Mouse (Mus musculus) monocyte, adult 5-6 weeks (primary cell): ENCODE results near the gene Bcar3. TPM values are rescaled to one million over a fixed set of nuclear protein-coding genes. Genes with fewer than 3 reads are reported as not detected.
A peak's percentile ranks its signal among the peaks of the same experiment; 100 is the strongest.

Experiments used
- ATAC-seq: fragments of 153-309, 156-312 bp; replicated peaks from 2 replicates; pipeline ENCODE4 v1.8.0; 2017; ENCODE audit warnings: mild to moderate bottlenecking; ENCODE audit not compliant: low TSS enrichment, insufficient number of reproducible peaks, severe bottlenecking, poor library complexity, low FRiP score
- total RNA-seq: library from RNA; stranded (forward); fragments of 200-1000, 200-491, 200-594 nt; gene quantifications from 3 replicates; pipeline ENCODE4 v1.2.3, GENCODE M21; 2017

Bcar3 gene
- total RNA-seq, 1 experiment from 2014 or later: 13.0 TPM

DNA sequence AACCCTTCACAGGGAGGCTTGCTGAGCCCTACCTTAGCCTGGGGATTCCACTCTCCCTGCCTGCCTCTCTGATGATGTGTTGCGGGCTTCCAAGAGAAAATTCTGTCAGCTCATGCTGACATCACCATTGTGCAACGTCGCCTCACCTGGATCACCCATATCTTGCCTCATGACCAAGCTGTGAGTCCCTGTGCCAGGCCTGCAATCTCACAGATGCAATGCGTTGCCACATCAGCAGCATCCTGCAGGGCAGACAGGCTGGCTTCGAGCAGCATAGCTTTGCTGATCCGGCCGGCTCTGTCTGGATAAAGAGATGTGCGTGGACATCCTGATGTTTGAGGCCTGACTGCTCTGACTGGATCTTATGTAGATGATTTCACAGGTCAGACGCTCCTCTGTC lies 169.2 kb downstream of the Bcar3 start:
- no peak for ATAC-seq

DNA sequence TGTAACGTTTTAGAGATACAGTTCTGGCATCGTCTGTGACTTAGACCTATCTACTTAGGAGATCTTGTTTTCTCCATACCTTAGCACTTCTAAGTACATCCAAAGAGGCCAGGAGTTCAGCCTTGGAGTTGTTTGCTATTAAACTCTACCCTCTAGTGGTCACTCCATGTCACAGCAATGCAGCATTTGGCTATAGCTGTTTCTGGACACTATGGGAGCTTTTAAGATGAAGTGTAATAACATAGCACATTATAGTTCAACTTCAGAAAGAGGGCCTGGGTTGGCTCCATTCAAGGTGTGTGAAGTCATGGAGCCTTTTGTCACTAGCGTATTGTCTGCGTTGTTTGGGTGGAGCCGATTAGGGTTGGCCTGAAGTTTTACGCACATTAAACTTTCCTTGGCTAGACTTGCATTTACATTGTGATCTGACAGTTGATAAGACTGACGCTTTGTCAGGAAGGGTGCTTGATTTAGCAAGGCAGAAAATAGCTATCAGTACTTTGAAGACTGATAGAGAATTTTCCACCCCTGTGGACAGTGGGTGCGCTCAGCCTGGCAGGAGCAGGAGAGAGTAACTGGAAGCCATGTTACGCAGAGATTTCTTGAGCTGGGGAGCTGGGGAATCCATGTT lies 172.3 kb downstream of the Bcar3 start:
- 0 out of 2 replicates have a peak, but pooled peaks have one; percentile 54 for ATAC-seq

- ATAC-seq: no peak
Measured at GRCm38 (mm10) chr3:122467977-122468376, 174.0 kb downstream of the Bcar3 start.

- ATAC-seq: no peak
Measured at GRCm38 (mm10) chr3:122470326-122471016, 176.5 kb downstream of the Bcar3 start.

DNA sequence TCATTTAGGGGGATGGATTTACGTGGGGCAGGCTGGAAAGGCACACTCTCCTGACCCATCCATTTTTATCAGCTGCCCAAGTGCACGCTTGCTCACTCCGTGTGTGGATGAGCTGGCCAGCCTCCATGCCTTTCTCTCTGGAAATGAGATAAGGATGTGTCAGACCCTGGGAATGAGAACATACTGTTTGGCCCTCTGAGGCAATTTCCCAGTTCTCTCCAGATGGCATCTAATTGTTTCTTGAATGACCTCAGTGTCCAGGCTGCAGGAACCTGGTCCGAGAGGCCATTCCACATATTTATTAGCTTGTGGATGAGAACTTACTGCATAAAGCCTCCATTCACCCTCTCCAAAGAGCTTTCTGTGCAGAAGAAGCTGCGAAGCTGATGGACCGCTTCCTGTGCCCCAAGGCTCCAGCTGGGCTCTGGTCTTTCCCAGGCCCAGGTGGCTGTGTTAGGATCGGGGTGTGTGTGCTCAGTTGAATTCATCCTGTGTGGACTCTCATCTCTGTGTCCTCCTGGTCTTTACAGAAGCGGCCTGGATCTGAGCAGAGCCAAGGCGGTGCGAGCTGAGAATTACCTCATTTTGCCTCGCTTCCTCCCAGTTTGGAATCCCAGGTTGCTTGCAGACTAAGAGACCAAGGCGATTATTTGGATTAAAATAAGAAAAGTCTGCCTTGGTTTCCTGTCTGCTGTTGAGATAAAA lies 177.2 kb downstream of the Bcar3 start:
- ATAC-seq: no peak

GRCm38 (mm10) chr3:122472412-122472811 lies 178.5 kb downstream of the Bcar3 start:
- no peak for ATAC-seq

DNA sequence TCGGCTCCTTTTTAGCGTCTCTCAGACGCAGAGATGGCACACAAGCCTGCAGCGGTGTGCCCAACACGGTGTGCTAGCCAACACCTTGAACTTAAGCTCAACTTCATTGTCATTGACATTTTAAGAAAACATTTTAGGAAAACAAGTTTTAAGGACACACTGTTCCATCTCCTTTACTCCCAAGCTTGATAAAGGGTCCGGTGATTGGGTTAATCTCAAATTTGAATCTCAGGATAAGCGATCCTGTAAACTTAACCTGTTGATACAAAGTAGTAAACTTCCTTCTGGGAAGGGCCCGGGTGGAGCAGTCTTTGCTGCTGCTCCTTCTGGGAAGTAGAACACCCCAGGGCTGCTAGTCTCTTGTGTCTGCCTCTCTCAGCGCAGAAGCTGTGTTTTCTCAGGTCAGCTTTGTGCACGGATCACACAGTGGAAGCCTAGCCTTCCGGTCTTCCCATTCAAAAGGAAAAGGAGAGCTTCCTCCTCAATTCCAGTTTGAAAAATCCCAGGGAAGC lies 179.6 kb downstream of the Bcar3 start:
- no peak for ATAC-seq

DNA sequence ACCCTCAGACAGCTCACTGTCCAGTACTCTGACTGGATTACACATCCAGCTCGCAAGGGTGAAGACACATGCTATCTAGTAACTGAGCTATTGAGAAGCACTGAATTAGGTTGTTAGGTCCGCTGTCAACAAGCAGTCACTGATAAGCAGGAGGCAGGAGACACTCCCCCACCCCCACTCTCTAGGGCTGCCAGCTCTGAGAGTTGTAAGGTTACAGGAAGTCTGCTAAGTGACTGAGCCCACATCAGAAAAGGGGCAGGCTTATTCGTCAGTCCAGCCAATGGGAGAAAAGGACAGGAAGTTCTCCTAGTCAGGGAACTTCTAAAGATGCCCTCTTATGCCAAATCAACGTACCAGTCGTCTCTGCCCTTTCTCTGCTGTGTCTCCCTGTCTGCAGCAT lies 180.1 kb downstream of the Bcar3 start:
- ATAC-seq: no peak

- no peak for ATAC-seq
Measured at GRCm38 (mm10) chr3:122474796-122475195, 180.9 kb downstream of the Bcar3 start.

- ATAC-seq: no peak
Measured at GRCm38 (mm10) chr3:122475735-122476134, 181.8 kb downstream of the Bcar3 start.

- no peak for ATAC-seq
Measured at GRCm38 (mm10) chr3:122476656-122477055, 182.7 kb downstream of the Bcar3 start.

GRCm38 (mm10) chr3:122477541-122477940 lies 183.6 kb downstream of the Bcar3 start:
- ATAC-seq: no peak

GRCm38 (mm10) chr3:122478735-122479134 lies 184.8 kb downstream of the Bcar3 start:
- no peak for ATAC-seq

DNA sequence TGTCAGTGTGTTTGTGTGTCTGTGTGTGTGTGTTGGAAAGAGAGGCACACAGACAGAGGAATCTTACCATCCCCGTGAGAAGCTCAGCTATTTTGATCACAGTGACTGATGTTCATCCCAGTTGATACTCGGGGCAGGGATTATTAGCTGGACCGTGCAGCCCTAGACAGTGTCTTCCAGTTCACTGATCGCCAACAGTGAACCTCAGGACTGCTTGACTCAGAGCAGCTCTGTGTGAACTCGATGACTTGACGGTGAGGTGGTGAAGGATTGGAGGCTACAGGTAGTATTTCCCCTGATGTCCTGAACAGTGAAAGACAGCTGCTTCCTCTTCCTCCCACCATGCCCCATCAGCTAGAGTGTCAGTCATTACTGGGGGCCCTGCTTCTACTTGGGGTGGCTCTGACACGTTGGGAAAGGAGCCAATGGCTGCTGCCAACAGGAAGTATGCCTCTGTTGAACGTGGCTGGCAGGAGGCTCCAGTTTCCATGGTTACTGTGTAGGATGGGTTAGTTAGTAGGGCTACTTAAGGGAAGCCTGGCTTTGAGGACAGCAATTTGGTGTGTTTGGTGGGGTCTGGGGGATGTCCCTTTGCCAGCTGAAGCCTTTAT lies 186.2 kb downstream of the Bcar3 start:
- no peak for ATAC-seq

DNA sequence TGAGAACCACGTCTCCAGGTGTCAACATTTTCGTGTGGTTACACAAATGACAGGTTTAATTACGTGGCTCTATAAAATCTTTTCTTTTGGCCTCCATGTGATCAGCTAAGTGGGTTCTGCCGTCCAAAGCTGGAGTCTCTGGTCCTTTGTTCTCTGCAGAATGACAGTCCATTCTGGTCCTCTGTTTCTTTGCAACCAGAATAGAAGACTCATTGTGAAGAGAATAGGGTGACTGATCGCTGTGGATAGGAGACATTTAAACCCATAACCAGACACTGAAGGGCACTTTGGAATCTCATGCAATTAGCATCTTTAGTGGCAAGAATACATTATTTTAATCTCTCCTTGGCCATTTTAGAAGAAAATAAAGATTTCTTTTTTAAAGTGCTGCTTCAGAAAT lies 187.1 kb downstream of the Bcar3 start:
- ATAC-seq: no peak

DNA sequence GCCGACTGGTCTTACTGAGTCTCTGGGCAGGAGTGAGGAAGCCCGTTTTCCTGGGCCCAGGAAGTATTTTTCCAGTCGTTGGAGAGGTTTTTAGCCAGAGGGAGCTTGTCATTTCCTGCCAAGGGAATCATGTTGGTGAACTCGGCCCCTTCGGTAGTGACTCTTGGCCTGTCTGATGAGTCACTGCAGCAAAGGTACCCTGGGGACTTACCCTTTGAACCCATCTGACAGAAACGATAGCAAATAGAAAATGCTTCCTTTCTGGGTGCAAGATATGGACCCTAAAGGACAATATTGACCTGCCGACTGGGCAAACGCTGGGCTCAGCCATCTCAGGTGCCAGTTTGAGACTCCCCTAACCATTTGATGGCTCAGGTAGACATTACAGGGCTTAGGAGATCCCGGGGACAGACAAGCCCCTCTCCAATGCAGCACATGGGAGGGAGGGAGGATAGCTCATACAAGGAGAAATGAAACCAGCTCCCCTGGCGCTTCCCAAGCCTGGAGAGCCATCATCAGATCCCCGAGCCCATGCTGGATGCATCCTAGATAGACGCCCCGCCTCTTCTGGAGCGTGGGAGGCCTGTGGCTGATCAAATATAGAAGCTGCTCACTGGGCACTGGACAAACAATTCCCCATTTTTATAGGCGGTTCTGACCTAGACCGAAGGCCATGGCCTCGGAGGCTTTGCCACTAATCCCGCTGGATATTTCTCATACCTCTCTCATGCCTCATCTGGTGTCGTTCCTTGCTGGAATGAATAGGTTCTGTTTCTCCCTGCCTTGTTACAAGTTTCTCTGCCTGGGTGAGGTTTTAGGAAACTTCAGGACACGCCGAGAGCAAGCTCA lies 188.2 kb downstream of the Bcar3 start:
- no peak for ATAC-seq

- no peak for ATAC-seq
Measured at GRCm38 (mm10) chr3:122483066-122483782, 189.3 kb downstream of the Bcar3 start.

DNA sequence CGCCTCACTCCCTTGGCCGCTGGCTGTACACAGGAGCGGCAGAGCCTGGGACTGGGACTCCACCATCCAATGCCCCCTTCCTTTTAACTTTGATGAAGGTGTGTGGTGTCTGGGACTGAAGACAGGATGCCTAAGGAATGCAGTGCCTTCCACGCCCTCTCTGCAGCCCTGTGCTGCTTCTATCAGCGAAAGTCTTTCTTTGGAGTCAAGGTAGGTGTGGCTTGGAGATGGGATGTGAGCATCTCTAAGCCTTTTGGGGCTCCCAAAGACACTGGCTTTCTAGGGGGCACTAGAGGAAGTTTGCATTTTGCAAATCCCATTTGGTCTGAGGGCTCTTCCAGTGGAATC lies 189.8 kb downstream of the Bcar3 start:
- no peak for ATAC-seq
